Mouse (Mus musculus) left cerebral cortex, postnatal 10 days (tissue): Measurements from ENCODE around the gene Krt80. TPM values are rescaled to one million over a fixed set of nuclear protein-coding genes. Genes with fewer than 3 reads are reported as not detected.
A peak's percentile ranks its signal among the peaks of the same experiment; 100 is the strongest.
"Not testable (repeated sequence)": the region's sequence is repeated elsewhere in the genome, so short reads cannot be mapped to it uniquely, and the experiment has no call there.

Experiments
- DNase-seq, 2 experiments: peaks; one replicate each; pipeline ENCODE4 v3.0.0; 2021 to 2022; ENCODE audit warnings: low spot score in 2 of 2, mixed read lengths in 1 of 2; ENCODE audit errors: extremely low spot score in 1 of 2
- intact Hi-C: fragments of 180-260 bp; cut with DNase I; formaldehyde crosslinking; loops from one replicate; pipeline ENCODE4 v1.15.1; 2025
- total RNA-seq, 2 experiments: library from RNA; stranded (reverse); gene quantifications; 2 replicates each; pipeline ENCODE4 v1.2.3; 2021

Gene Krt80
- total RNA-seq, 2 experiments from 2014 or later: 0.54 to 0.81 TPM

- no peak for DNase-seq
- intact Hi-C loops: no loop called here
Measured at GRCm38 (mm10) chr15:101362393-101363010, 7.5 kb downstream of the Krt80 start.

GRCm38 (mm10) chr15:101355382-101355786 is 14.6 kb downstream of the Krt80 start:
- peak in 1 of 2 experiments; percentile 36 for DNase-seq
- intact Hi-C loops: no loop called here

GRCm38 (mm10) chr15:101352706-101353465 is 17.1 kb downstream of the Krt80 start:
- DNase-seq: no peak
- intact Hi-C loops: no loop called here

- intact Hi-C loops: no loop called here
- no peak for DNase-seq
Measured at GRCm38 (mm10) chr15:101352047-101352446, 17.9 kb downstream of the Krt80 start.

- DNase-seq: peak in 1 of 2 experiments; percentile 65
- intact Hi-C loops: loop anchor here (5.0 to 10.0 kb wide), 2 partner anchors 45 to 83 kb away; no protein-coding TSS in a partner anchor
Measured at GRCm38 (mm10) chr15:101341797-101342515, 28.0 kb downstream of the Krt80 start.

- intact Hi-C loops: loop anchor here (2.0 to 5.0 kb wide), 3 partner anchors 183 to 645 kb away; no protein-coding TSS in a partner anchor
Measured at GRCm38 (mm10) chr15:101339537-101339936, 30.4 kb downstream of the Krt80 start.

GRCm38 (mm10) chr15:101338359-101338758 is 31.6 kb downstream of the Krt80 start:
- intact Hi-C loops: loop anchor here (2.0 to 5.0 kb wide), 3 partner anchors 184 to 646 kb away; no protein-coding TSS in a partner anchor
- DNase-seq: no peak

More at GRCm38 (mm10) chr15:101339537-101339936, 30.4 kb downstream of the Krt80 start:
- peak; percentile 82 to 88 for DNase-seq

GRCm38 (mm10) chr15:101336474-101337174 is 33.3 kb downstream of the Krt80 start:
- DNase-seq: no peak
- intact Hi-C loops: loop anchor here (5.0 kb wide), 2 partner anchors 186 to 436 kb away; no protein-coding TSS in a partner anchor

GRCm38 (mm10) chr15:101333648-101334047 is 36.3 kb downstream of the Krt80 start:
- no peak for DNase-seq
- intact Hi-C loops: no loop called here

- intact Hi-C loops: no loop called here
- DNase-seq: no peak
Measured at GRCm38 (mm10) chr15:101333165-101333564, 36.8 kb downstream of the Krt80 start.

- intact Hi-C loops: no loop called here
- no peak for DNase-seq
Measured at GRCm38 (mm10) chr15:101332370-101332769, 37.6 kb downstream of the Krt80 start.

GRCm38 (mm10) chr15:101331090-101331489 is 38.9 kb downstream of the Krt80 start:
- DNase-seq: no peak
- intact Hi-C loops: no loop called here

GRCm38 (mm10) chr15:101329564-101329892 is 40.4 kb downstream of the Krt80 start:
- no peak for DNase-seq
- intact Hi-C loops: loop anchor here (5.0 kb wide), 1 partner anchor 738 kb away; no protein-coding TSS in a partner anchor

- DNase-seq: no peak
- intact Hi-C loops: loop anchor here (5.0 kb wide), 1 partner anchor 738 kb away; no protein-coding TSS in a partner anchor
Measured at GRCm38 (mm10) chr15:101328876-101329563, 40.9 kb downstream of the Krt80 start.

- intact Hi-C loops: loop anchor here (5.0 kb wide), 1 partner anchor 740 kb away; no protein-coding TSS in a partner anchor
- DNase-seq: peak; percentile 77 to 92
Measured at GRCm38 (mm10) chr15:101327282-101327681, 42.7 kb downstream of the Krt80 start.

- no peak for DNase-seq
- intact Hi-C loops: loop anchor here (5.0 kb wide), 1 partner anchor 741 kb away; no protein-coding TSS in a partner anchor
Measured at GRCm38 (mm10) chr15:101325991-101326534, 43.9 kb downstream of the Krt80 start.

GRCm38 (mm10) chr15:101324409-101324808 is 45.6 kb downstream of the Krt80 start:
- intact Hi-C loops, DNase-seq: not testable (repeated sequence)

GRCm38 (mm10) chr15:101323511-101323910 is 46.5 kb downstream of the Krt80 start:
- DNase-seq: no peak
- intact Hi-C loops: no loop called here
